Mouse (Mus musculus): ENCODE measurements around the gene Tomm40l. TPM values are rescaled to one million over a fixed set of nuclear protein-coding genes. Genes with fewer than 3 reads are reported as not detected.

Gene Tomm40l
- polyA plus RNA-seq, 1 experiment from 2014 or later: 32.4 TPM

- no peak for TF ChIP-seq CTCF (IDR thresholded peaks at IDR 0.05; ENCODE audit: low read depth)
- 85% methylated on average over 12 of the region's 12 CpGs for WGBS
- Histone ChIP-seq H3K4me3 (replicated peaks; ENCODE audit: low read depth, low read length) (no peak overlapping the region), H3K9me3 (replicated peaks; ENCODE audit: low read length) (no peaks in the 10 kb centered on the region), H3K4me2 (ENCODE audit: low read length) (no peak overlapping the region), H3K36me3 (ENCODE audit: insufficient read depth, low read length) (no peaks in the 10 kb centered on the region), H3K27ac (no peak overlapping the region), H3K27me3 (ENCODE audit: insufficient read depth, low read length) (no peaks in the 10 kb centered on the region), H3K4me1 (replicated peaks; ENCODE audit: insufficient read depth, low read length) (no peaks in the 10 kb centered on the region), H3K9ac (ENCODE audit: low read depth, low read length) (no peak overlapping the region)
- DNase-seq (ENCODE audit: low spot score) (no peak), ATAC-seq (replicated peaks; ENCODE audit: low FRiP score, low read depth) (no peak)
Observed at GRCm38 (mm10) chr1:171168906-171169305, 53.4 kb downstream of the Tomm40l start.

Other genes with a start within 250 kb of the Tomm40l start
- 6.4 and 8.0 TPM in 2 replicates for gene Fcgr2b, start 246.0 kb downstream of the Tomm40l start, polyA plus RNA-seq (2015; fragmentation: Nextera tagmentation; extraction: Ambion mirVana)
- 2.0 and 2.3 TPM in 2 replicates for gene Fcgr4, start 203.6 kb downstream of the Tomm40l start, polyA plus RNA-seq (2015; fragmentation: Nextera tagmentation; extraction: Ambion mirVana)
- 12.1 and 13.2 TPM in 2 replicates for gene Fcgr3, start 157.6 kb downstream of the Tomm40l start, polyA plus RNA-seq (2015; fragmentation: Nextera tagmentation; extraction: Ambion mirVana)
- 4.6 TPM in 2 replicates for gene Cfap126, start 108.6 kb downstream of the Tomm40l start, polyA plus RNA-seq (2015; fragmentation: Nextera tagmentation; extraction: Ambion mirVana)
- 381 and 403 TPM in 2 replicates for gene Sdhc, start 71.9 kb downstream of the Tomm40l start, polyA plus RNA-seq (2015; fragmentation: Nextera tagmentation; extraction: Ambion mirVana)
- gene Mpz, start 71.8 kb downstream of the Tomm40l start, polyA plus RNA-seq (2015; fragmentation: Nextera tagmentation; extraction: Ambion mirVana): 0.77 and 1.2 TPM in 2 replicates
- 8.9 and 9.9 TPM in 2 replicates for gene Pcp4l1, start 26.2 kb downstream of the Tomm40l start, polyA plus RNA-seq (2015; fragmentation: Nextera tagmentation; extraction: Ambion mirVana)
- 1.1 and 1.7 TPM in 2 replicates for gene Nr1i3, start 8.5 kb downstream of the Tomm40l start, polyA plus RNA-seq (2015; fragmentation: Nextera tagmentation; extraction: Ambion mirVana)
- 20.2 and 21.1 TPM in 2 replicates for gene Apoa2, start 2.5 kb upstream of the Tomm40l start, polyA plus RNA-seq (2015; fragmentation: Nextera tagmentation; extraction: Ambion mirVana)
- 38.8 and 50.1 TPM in 2 replicates for gene Fcer1g, start 11.9 kb upstream of the Tomm40l start, polyA plus RNA-seq (2015; fragmentation: Nextera tagmentation; extraction: Ambion mirVana)
- gene Adamts4, start 27.9 kb upstream of the Tomm40l start, polyA plus RNA-seq (2015; fragmentation: Nextera tagmentation; extraction: Ambion mirVana): 5.2 and 7.0 TPM in 2 replicates
- 375 and 405 TPM in 2 replicates for gene Ndufs2, start 28.9 kb upstream of the Tomm40l start, polyA plus RNA-seq (2015; fragmentation: Nextera tagmentation; extraction: Ambion mirVana)
- 63.9 and 72.0 TPM in 2 replicates for gene B4galt3, start 47.8 kb upstream of the Tomm40l start, polyA plus RNA-seq (2015; fragmentation: Nextera tagmentation; extraction: Ambion mirVana)
- gene Ppox, start 58.7 kb upstream of the Tomm40l start, polyA plus RNA-seq (2015; fragmentation: Nextera tagmentation; extraction: Ambion mirVana): 46.4 and 48.2 TPM in 2 replicates
- 59.4 and 63.3 TPM in 2 replicates for gene Usp21, start 65.5 kb upstream of the Tomm40l start, polyA plus RNA-seq (2015; fragmentation: Nextera tagmentation; extraction: Ambion mirVana)
- 133 and 136 TPM in 2 replicates for gene Ufc1, start 72.5 kb upstream of the Tomm40l start, polyA plus RNA-seq (2015; fragmentation: Nextera tagmentation; extraction: Ambion mirVana)
- gene Dedd, start 106.6 kb upstream of the Tomm40l start, polyA plus RNA-seq (2015; fragmentation: Nextera tagmentation; extraction: Ambion mirVana): 43.9 and 46.0 TPM in 2 replicates
- 59.8 and 64.4 TPM in 2 replicates for gene Nit1, start 123.1 kb upstream of the Tomm40l start, polyA plus RNA-seq (2015; fragmentation: Nextera tagmentation; extraction: Ambion mirVana)
- 92.1 and 105 TPM in 2 replicates for gene Pfdn2, start 123.2 kb upstream of the Tomm40l start, polyA plus RNA-seq (2015; fragmentation: Nextera tagmentation; extraction: Ambion mirVana)
- 5.7 and 6.4 TPM in 2 replicates for gene Klhdc9, start 138.3 kb upstream of the Tomm40l start, polyA plus RNA-seq (2015; fragmentation: Nextera tagmentation; extraction: Ambion mirVana)
- gene Nectin4, start 147.6 kb upstream of the Tomm40l start, polyA plus RNA-seq (2015; fragmentation: Nextera tagmentation; extraction: Ambion mirVana): 3.7 and 3.8 TPM in 2 replicates
- 0.83 and 0.99 TPM in 2 replicates for gene Arhgap30, start 166.4 kb upstream of the Tomm40l start, polyA plus RNA-seq (2015; fragmentation: Nextera tagmentation; extraction: Ambion mirVana)
- gene Usf1, start 188.8 kb upstream of the Tomm40l start, polyA plus RNA-seq (2015; fragmentation: Nextera tagmentation; extraction: Ambion mirVana): 64.0 and 73.0 TPM in 2 replicates
- 3.6 and 4.8 TPM in 2 replicates for gene Tstd1, start 196.4 kb upstream of the Tomm40l start, polyA plus RNA-seq (2015; fragmentation: Nextera tagmentation; extraction: Ambion mirVana)
- 93.0 and 114 TPM in 2 replicates for gene F11r, start 215.0 kb upstream of the Tomm40l start, polyA plus RNA-seq (2015; fragmentation: Nextera tagmentation; extraction: Ambion mirVana)